Mouse (Mus musculus): ENCODE measurements around the gene H2-M2. TPM values are rescaled to one million over a fixed set of nuclear protein-coding genes. Genes with fewer than 3 reads are reported as not detected.
"Not testable (repeated sequence)": the region's sequence is repeated elsewhere in the genome, so short reads cannot be mapped to it uniquely, and the experiment has no call there.

Gene H2-M2
- polyA plus RNA-seq (2015; fragmentation: Nextera tagmentation; extraction: Ambion mirVana), result not detected in 2 replicates

GRCm38 (mm10) chr17:37483452-37483851 lies at the start of gene H2-M2:
H2-M2 (minus strand) TSS chr17:37483552.
- no peak within 1 kb of the TSS for H3K27ac ChIP-seq
- no peak within 1 kb of the TSS for H3K9ac ChIP-seq
- WGBS, result 79% methylated on average over 2 of the region's 2 CpGs
- H3K4me1 ChIP-seq (replicated peaks), result no peaks in the 10 kb centered on the region
- H3K36me3 ChIP-seq, result no peaks in the 10 kb centered on the region
- H3K27me3 ChIP-seq (replicated peaks), result no peaks in the 10 kb centered on the region
- ATAC-seq, result no peak
- no peak within 1 kb of the TSS for H3K4me3 ChIP-seq (replicated peaks)
- H3K9me3 ChIP-seq, result no peaks in the 10 kb centered on the region
- H3K4me2 ChIP-seq (replicated peaks), result no peak within 1 kb of the TSS

- not testable (repeated sequence) for H3K4me3 ChIP-seq (replicated peaks); H3K27ac ChIP-seq; H3K9me3 ChIP-seq; H3K4me1 ChIP-seq (replicated peaks); H3K4me2 ChIP-seq (replicated peaks); H3K27me3 ChIP-seq (replicated peaks); ATAC-seq; H3K9ac ChIP-seq; H3K36me3 ChIP-seq
- WGBS, result 62% methylated on average over 1 of the region's 1 CpGs
Measured at GRCm38 (mm10) chr17:37525427-37525826, 42.1 kb upstream of the H2-M2 start.

GRCm38 (mm10) chr17:37524612-37525011 lies 41.3 kb upstream of the H2-M2 start:
- not testable (repeated sequence) for H3K9ac ChIP-seq; ATAC-seq; H3K9me3 ChIP-seq; H3K4me1 ChIP-seq (replicated peaks); H3K27ac ChIP-seq; H3K4me2 ChIP-seq (replicated peaks); H3K36me3 ChIP-seq; H3K4me3 ChIP-seq (replicated peaks); H3K27me3 ChIP-seq (replicated peaks)

- Histone ChIP-seq H3K4me2 (replicated peaks) (no peak within 1 kb of the TSS), H3K4me1 (replicated peaks) (no peaks in the 10 kb centered on the region), H3K9me3 (no peaks in the 10 kb centered on the region), H3K4me3 (replicated peaks) (no peak within 1 kb of the TSS), H3K36me3 (no peaks in the 10 kb centered on the region), H3K27me3 (replicated peaks) (no peaks in the 10 kb centered on the region), H3K9ac (no peak within 1 kb of the TSS), H3K27ac (no peak within 1 kb of the TSS)
- no peak for ATAC-seq
- WGBS, result 86% methylated on average over 4 of the region's 4 CpGs
Measured at GRCm38 (mm10) chr17:37507730-37508129, 24.4 kb upstream of the H2-M2 start, which contains the start of gene Olfr111. Olfr111 (plus strand) TSS chr17:37508030.

GRCm38 (mm10) chr17:37491930-37492518 lies 8.7 kb upstream of the H2-M2 start, which contains the start of gene Olfr110:
Olfr110 (plus strand) TSS chr17:37492468.
- Histone ChIP-seq H3K27ac (no peak within 1 kb of the TSS), H3K27me3 (replicated peaks) (no peaks in the 10 kb centered on the region), H3K4me1 (replicated peaks) (no peaks in the 10 kb centered on the region), H3K4me2 (replicated peaks) (no peak within 1 kb of the TSS), H3K36me3 (no peaks in the 10 kb centered on the region), H3K9ac (no peak within 1 kb of the TSS), H3K4me3 (replicated peaks) (no peak within 1 kb of the TSS), H3K9me3 (no peaks in the 10 kb centered on the region)
- WGBS, result 47% methylated on average over 1 of the region's 1 CpGs
- no peak for ATAC-seq

GRCm38 (mm10) chr17:37458616-37459015 lies 24.7 kb downstream of the H2-M2 start, which contains the start of gene Olfr109:
Olfr109 (plus strand) TSS chr17:37458916.
- WGBS, result 96% methylated on average over 1 of the region's 1 CpGs
- no peak within 1 kb of the TSS for H3K9ac ChIP-seq
- no peak within 1 kb of the TSS for H3K4me2 ChIP-seq (replicated peaks)
- H3K4me3 ChIP-seq (replicated peaks), result no peak within 1 kb of the TSS
- H3K27ac ChIP-seq, result no peak within 1 kb of the TSS
- no peaks in the 10 kb centered on the region for H3K9me3 ChIP-seq
- no peak for ATAC-seq
- H3K36me3 ChIP-seq, result no peaks in the 10 kb centered on the region
- H3K27me3 ChIP-seq (replicated peaks), result no peaks in the 10 kb centered on the region
- H3K4me1 ChIP-seq (replicated peaks), result no peaks in the 10 kb centered on the region

GRCm38 (mm10) chr17:37445180-37445579 lies 38.2 kb downstream of the H2-M2 start, which contains the start of gene Olfr108:
Olfr108 (plus strand) TSS chr17:37445480.
- no peaks in the 10 kb centered on the region for H3K27me3 ChIP-seq (replicated peaks)
- H3K36me3 ChIP-seq, result no peaks in the 10 kb centered on the region
- H3K4me1 ChIP-seq (replicated peaks), result no peaks in the 10 kb centered on the region
- WGBS, result 85% methylated on average over 1 of the region's 1 CpGs
- H3K4me3 ChIP-seq (replicated peaks), result no peak within 1 kb of the TSS
- ATAC-seq, result no peak
- H3K4me2 ChIP-seq (replicated peaks), result no peak within 1 kb of the TSS
- H3K27ac ChIP-seq, result no peak within 1 kb of the TSS
- H3K9ac ChIP-seq, result no peak within 1 kb of the TSS
- no peaks in the 10 kb centered on the region for H3K9me3 ChIP-seq

Other genes with a start within 250 kb of the H2-M2 start
- not detected in 2 replicates for gene Olfr97, start 246.2 kb downstream of the H2-M2 start, polyA plus RNA-seq (2015; fragmentation: Nextera tagmentation; extraction: Ambion mirVana)
- not detected in 2 replicates for gene Olfr98, start 219.8 kb downstream of the H2-M2 start, polyA plus RNA-seq (2015; fragmentation: Nextera tagmentation; extraction: Ambion mirVana)
- gene H2-M3, start 213.3 kb downstream of the H2-M2 start, polyA plus RNA-seq (2015; fragmentation: Nextera tagmentation; extraction: Ambion mirVana), result 4.8 and 4.9 TPM in 2 replicates
- gene Olfr99, start 200.1 kb downstream of the H2-M2 start, polyA plus RNA-seq (2015; fragmentation: Nextera tagmentation; extraction: Ambion mirVana), result 0.10 TPM in 1 of 2 replicates, not detected in the other
- not detected in 2 replicates for gene Olfr101, start 179.2 kb downstream of the H2-M2 start, polyA plus RNA-seq (2015; fragmentation: Nextera tagmentation; extraction: Ambion mirVana)
- not detected in 2 replicates for gene Olfr102, start 166.5 kb downstream of the H2-M2 start, polyA plus RNA-seq (2015; fragmentation: Nextera tagmentation; extraction: Ambion mirVana)
- gene Olfr103, start 143.9 kb downstream of the H2-M2 start, polyA plus RNA-seq (2015; fragmentation: Nextera tagmentation; extraction: Ambion mirVana), result not detected in 2 replicates
- gene Olfr104-ps, start 124.0 kb downstream of the H2-M2 start, polyA plus RNA-seq (2015; fragmentation: Nextera tagmentation; extraction: Ambion mirVana), result not detected in 2 replicates
- not detected in 2 replicates for gene Olfr105-ps, start 104.5 kb downstream of the H2-M2 start, polyA plus RNA-seq (2015; fragmentation: Nextera tagmentation; extraction: Ambion mirVana)
- gene Olfr106-ps, start 93.2 kb downstream of the H2-M2 start, polyA plus RNA-seq (2015; fragmentation: Nextera tagmentation; extraction: Ambion mirVana), result not detected in 2 replicates
- gene Olfr107, start 84.3 kb downstream of the H2-M2 start, polyA plus RNA-seq (2015; fragmentation: Nextera tagmentation; extraction: Ambion mirVana), result not detected in 2 replicates
- gene Olfr108, start 38.1 kb downstream of the H2-M2 start, polyA plus RNA-seq (2015; fragmentation: Nextera tagmentation; extraction: Ambion mirVana), result not detected in 2 replicates
- not detected in 2 replicates for gene Olfr109, start 24.6 kb downstream of the H2-M2 start, polyA plus RNA-seq (2015; fragmentation: Nextera tagmentation; extraction: Ambion mirVana)
- not detected in 2 replicates for gene Olfr110, start 8.9 kb upstream of the H2-M2 start, polyA plus RNA-seq (2015; fragmentation: Nextera tagmentation; extraction: Ambion mirVana)
- gene Olfr111, start 24.5 kb upstream of the H2-M2 start, polyA plus RNA-seq (2015; fragmentation: Nextera tagmentation; extraction: Ambion mirVana), result 0.09 TPM in 1 of 2 replicates, not detected in the other
- gene Olfr112, start 85.9 kb upstream of the H2-M2 start, polyA plus RNA-seq (2015; fragmentation: Nextera tagmentation; extraction: Ambion mirVana), result not detected in 2 replicates
- not detected in 2 replicates for gene Olfr113, start 94.1 kb upstream of the H2-M2 start, polyA plus RNA-seq (2015; fragmentation: Nextera tagmentation; extraction: Ambion mirVana)
- not detected in 2 replicates for gene Olfr114, start 109.2 kb upstream of the H2-M2 start, polyA plus RNA-seq (2015; fragmentation: Nextera tagmentation; extraction: Ambion mirVana)
- gene Olfr115, start 143.6 kb upstream of the H2-M2 start, polyA plus RNA-seq (2015; fragmentation: Nextera tagmentation; extraction: Ambion mirVana), result not detected in 2 replicates
- gene Olfr116, start 143.6 kb upstream of the H2-M2 start, polyA plus RNA-seq (2015; fragmentation: Nextera tagmentation; extraction: Ambion mirVana), result not detected in 2 replicates
- gene Olfr117, start 180.2 kb upstream of the H2-M2 start, polyA plus RNA-seq (2015; fragmentation: Nextera tagmentation; extraction: Ambion mirVana), result not detected in 2 replicates
- not detected in 2 replicates for gene Olfr118, start 183.4 kb upstream of the H2-M2 start, polyA plus RNA-seq (2015; fragmentation: Nextera tagmentation; extraction: Ambion mirVana)
- gene Olfr119, start 213.0 kb upstream of the H2-M2 start, polyA plus RNA-seq (2015; fragmentation: Nextera tagmentation; extraction: Ambion mirVana), result not detected in 2 replicates
- not detected in 2 replicates for gene Olfr120, start 238.3 kb upstream of the H2-M2 start, polyA plus RNA-seq (2015; fragmentation: Nextera tagmentation; extraction: Ambion mirVana)

Measured in intestine, embryonic 15.5 days (tissue).